Mouse (Mus musculus): Measurements from ENCODE around the gene Gm4788. TPM values are rescaled to one million over a fixed set of nuclear protein-coding genes. Genes with fewer than 3 reads are reported as not detected.

Gm4788 gene
- polyA plus RNA-seq (2014; fragmentation: Illumina TruSeq; extraction: RNeasy Lipid Tissue Mini Kit (QIAGEN cat#74804); ENCODE audit: low read depth, low replicate concordance), result not detected

DNA sequence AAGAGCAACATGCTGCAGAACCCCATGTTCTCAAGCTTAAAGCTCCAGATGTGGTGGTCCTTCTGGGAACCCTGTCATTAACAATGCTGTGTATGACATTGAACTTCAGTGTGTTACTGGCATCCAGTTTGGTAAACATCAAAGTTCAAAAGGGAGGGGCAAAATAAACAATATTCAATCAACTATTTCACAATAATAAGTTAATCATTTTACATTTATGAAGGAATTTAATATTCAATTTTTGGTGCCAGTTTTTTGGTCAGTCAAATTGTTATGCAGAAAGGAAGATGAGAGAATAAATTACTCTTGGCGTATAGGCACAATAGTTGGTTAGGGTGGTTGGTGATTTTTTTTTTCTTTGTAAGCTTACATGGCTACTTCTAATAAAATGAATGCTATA lies at the start of gene Gm4788:
Gene Gm4788, minus strand, starts transcription at position 101 of the 400 bp plus-strand sequence.

Other genes starting within 250 kb of the Gm4788 start
- gene Cfhr1, start 221.0 kb downstream of the Gm4788 start, polyA plus RNA-seq (2014; fragmentation: Illumina TruSeq; extraction: RNeasy Lipid Tissue Mini Kit (QIAGEN cat#74804); ENCODE audit: low read depth, low replicate concordance), result not detected
- 1.1 TPM for gene Cfhr2, start 77.5 kb upstream of the Gm4788 start, polyA plus RNA-seq (2014; fragmentation: Illumina TruSeq; extraction: RNeasy Lipid Tissue Mini Kit (QIAGEN cat#74804); ENCODE audit: low read depth, low replicate concordance)

All from kidney, adult 10 weeks (tissue).